ENCODE assay signal across 31 mouse cellular contexts in genomic region chr7:4749169-4749568, GRCm38 (mm10). TPM values are rescaled to one million over a fixed set of nuclear protein-coding genes. Genes with fewer than 3 reads are reported as not detected.
A peak's percentile ranks its signal among the peaks of the same experiment; 100 is the strongest.
DNase-seq lines count a peak whose midpoint lies in the region; ATAC-seq and TF ChIP-seq lines count a peak whose summit lies in the region.
"Had no signal": no experiment of that assay in that cellular context is flagged by ENCODE, and none has a peak within 500 bp of the region (broad histone marks: within the 10 kb centered on the region; RNA-seq: fewer than 3 reads in every experiment).

No protein-coding gene starts in this region.

- DNase-seq in heart, adult 11 months: peak; percentile 82
- DNase-seq in heart, postnatal 36 days: no peak
- DNase-seq in testis, postnatal 10 days (ENCODE audit: low spot score): no peak
- no peak for DNase-seq in layer of hippocampus, adult 9-10 months (ENCODE audit: low spot score)
- DNase-seq: adrenal gland, postnatal 14 days; cerebellum, adult 9-11 months; forebrain, postnatal 0 days; gastrocnemius, postnatal 14 days; heart, adult 18-20 months; kidney, adult 8-10 months; kidney, postnatal 14 days; layer of hippocampus, postnatal 36 days; lung, postnatal 36 days; thymus, adult 18-20 months; thymus, postnatal 36 days had no signal

- H3K4me1 ChIP-seq in testis, adult 2 months (ENCODE audit: control insufficient read depth, insufficient read depth, low read length): peaks cover 9% of the 10 kb centered on the region
- peaks cover 91% of the 10 kb centered on the region for H3K4me1 ChIP-seq in liver, embryonic 15.5 days (replicated peaks)

- peak; percentile 22; the same call in 1 of the 2 replicates for TF ChIP-seq POLR2A in testis, adult 2 months (IDR thresholded peaks at IDR 0.05; ENCODE audit: control insufficient read depth, low read depth, low read length)

- no peak overlapping the region for H3K27ac ChIP-seq in testis, adult 2 months (ENCODE audit: control insufficient read depth, insufficient read depth, low read depth, low read length)
- H3K27ac ChIP-seq in liver, embryonic 15.5 days (replicated peaks): peak overlapping the region; percentile 93
- H3K27ac ChIP-seq: embryonic facial prominence, embryonic 15.5 days; lung, embryonic 15.5 days; neural tube, embryonic 13.5 days had no signal

- H3K4me3 ChIP-seq in testis, adult 2 months (ENCODE audit: control insufficient read depth, low read depth, low read length): no peak overlapping the region
- no peak overlapping the region for H3K4me3 ChIP-seq in liver, embryonic 15.5 days (replicated peaks)
- H3K4me3 ChIP-seq: embryonic facial prominence, embryonic 15.5 days; lung, embryonic 15.5 days; myocyte; neural tube, embryonic 13.5 days had no signal

- 33% methylated on average over 2 of the region's 2 CpGs for WGBS in liver, embryonic 15.5 days (ENCODE audit: insufficient replicate concordance)

- no peaks in the 10 kb centered on the region for H3K9me3 ChIP-seq in liver, embryonic 15.5 days (replicated peaks)
- H3K9me3 ChIP-seq: embryonic facial prominence, embryonic 15.5 days; lung, embryonic 15.5 days; neural tube, embryonic 13.5 days had no signal

- no peaks in the 10 kb centered on the region for H3K27me3 ChIP-seq in testis, adult 2 months (ENCODE audit: control insufficient read depth, insufficient read depth, low read length)
- H3K27me3 ChIP-seq in liver, embryonic 15.5 days: no peaks in the 10 kb centered on the region
- H3K27me3 ChIP-seq: embryonic facial prominence, embryonic 15.5 days; lung, embryonic 15.5 days; neural tube, embryonic 13.5 days had no signal

- TF ChIP-seq CTCF in testis, adult 2 months (IDR thresholded peaks at IDR 0.05; ENCODE audit: control insufficient read depth, insufficient read depth, insufficient replicate concordance, low read depth, low read length): no peak

- H3K36me3 ChIP-seq in testis, adult 2 months (ENCODE audit: control insufficient read depth, insufficient read depth, low read length): no peaks in the 10 kb centered on the region; the same call in 1 of the 2 replicates
- peaks cover 33% of the 10 kb centered on the region for H3K36me3 ChIP-seq in liver, embryonic 15.5 days (replicated peaks)

- ATAC-seq in liver, embryonic 15.5 days (ENCODE audit: insufficient read depth): peak; percentile 7
- ATAC-seq in cerebellum, adult (ENCODE audit: insufficient number of reproducible peaks, low FRiP score, low TSS enrichment): no peak
- ATAC-seq: forebrain, postnatal 0 days; midbrain, embryonic 16.5 days had no signal

- intact Hi-C loops in heart, postnatal 36 days (cut with DNase I): no loop called here

- peak overlapping the region; percentile 25; the same call in 1 of the 2 replicates for H3K4me2 ChIP-seq in liver, embryonic 15.5 days
- H3K4me2 ChIP-seq: embryonic facial prominence, embryonic 15.5 days; lung, embryonic 15.5 days; neural tube, embryonic 13.5 days had no signal

- H3K9ac ChIP-seq in liver, embryonic 15.5 days: peak overlapping the region; percentile 2
- H3K9ac ChIP-seq: embryonic facial prominence, embryonic 15.5 days; forebrain, postnatal 0 days; lung, embryonic 15.5 days; neural tube, embryonic 13.5 days had no signal

RNA-seq across cellular contexts. Expression of gene Cox6b2, which starts 3.7 kb away (rescaled TPM):
- total RNA-seq in heart, postnatal 36 days (2021): 1 to 10 TPM; 1.9 to 2.3 TPM
- polyA plus RNA-seq in testis, adult 2 months (2012; rRNA removed): 1,707 and 1,788 TPM in 2 replicates
- 66.0 and 79.3 TPM in 2 replicates for polyA plus RNA-seq in liver, embryonic 15.5 days (2015; fragmentation: Nextera tagmentation; extraction: Ambion mirVana)

RNA-seq across cellular contexts. Expression of gene Kmt5c, which starts 9.3 kb away (rescaled TPM):
- total RNA-seq in heart, postnatal 36 days (2021): 10 to 100 TPM; 14.8 to 15.9 TPM
- 35.7 and 37.0 TPM in 2 replicates for polyA plus RNA-seq in testis, adult 2 months (2012; rRNA removed)
- 50.1 and 56.1 TPM in 2 replicates for polyA plus RNA-seq in liver, embryonic 15.5 days (2015; fragmentation: Nextera tagmentation; extraction: Ambion mirVana)

RNA-seq across cellular contexts. Expression of gene Fam71e2, which starts 21.9 kb away (rescaled TPM):
- total RNA-seq in heart, postnatal 36 days (2021): not detected
- 319 and 358 TPM in 2 replicates for polyA plus RNA-seq in testis, adult 2 months (2012; rRNA removed)
- polyA plus RNA-seq in liver, embryonic 15.5 days (2015; fragmentation: Nextera tagmentation; extraction: Ambion mirVana): not detected in 2 replicates
- total RNA-seq: adrenal gland, postnatal 14 days; common myeloid progenitor, adult 5-6 weeks; forebrain, postnatal 0 days; gastrocnemius, postnatal 14 days; heart, adult 18-20 months; layer of hippocampus, adult 18-20 months; layer of hippocampus, postnatal 36 days; left cerebral cortex, postnatal 14 days had no signal
- polyA plus RNA-seq: brain, embryonic 14.5 days; embryonic facial prominence, embryonic 15.5 days; forebrain, embryonic 11.5 days; forebrain, postnatal 0 days; heart, postnatal 0 days; hindbrain, embryonic 11.5 days; lung, embryonic 15.5 days; midbrain, embryonic 16.5 days; myocyte; neural tube, embryonic 13.5 days; stomach, embryonic 14.5 days had no signal

RNA-seq across cellular contexts. Expression of gene Tmem150b, which starts 24.1 kb away (rescaled TPM):
- under 1 TPM; 0.11 to 0.30 TPM for total RNA-seq in heart, postnatal 36 days (2021)
- polyA plus RNA-seq in testis, adult 2 months (2012; rRNA removed): 0.12 and 0.14 TPM in 2 replicates
- 0.14 and 0.37 TPM in 2 replicates for polyA plus RNA-seq in liver, embryonic 15.5 days (2015; fragmentation: Nextera tagmentation; extraction: Ambion mirVana)
- total RNA-seq: forebrain, postnatal 0 days had no signal
- polyA plus RNA-seq: forebrain, postnatal 0 days; heart, postnatal 0 days had no signal

RNA-seq across cellular contexts. Expression of gene Il11, which starts 33.5 kb away (rescaled TPM):
- not detected for total RNA-seq in heart, postnatal 36 days (2021)
- polyA plus RNA-seq in testis, adult 2 months (2012; rRNA removed): 15.5 and 17.3 TPM in 2 replicates
- 0.06 TPM in 1 of 2 replicates, not detected in the other for polyA plus RNA-seq in liver, embryonic 15.5 days (2015; fragmentation: Nextera tagmentation; extraction: Ambion mirVana)
- total RNA-seq: adrenal gland, postnatal 14 days; heart, adult 18-20 months had no signal
- polyA plus RNA-seq: heart, postnatal 0 days had no signal

Comparison
In these comparisons a context has a peak if more than half of its experiments do, and no peak if none do; other contexts are left out.
1. RNA of gene Cox6b2, which starts 3.7 kb away (polyA plus RNA-seq): 1,707 to 1,788 TPM in testis, adult 2 months; 66.0 to 79.3 TPM in liver, embryonic 15.5 days; every median in the first group is over 10 times any median in the second.
2. RNA of gene Fam71e2, which starts 21.9 kb away (polyA plus RNA-seq): 319 to 358 TPM in testis, adult 2 months; not detected in liver, embryonic 15.5 days; every median in the first group is over 100 times any median in the second.